Mouse (Mus musculus): ENCODE results near the gene Rps19.
"Not testable (repeated sequence)": the region's sequence is repeated elsewhere in the genome, so short reads cannot be mapped to it uniquely, and the experiment has no call there.

Gene Rps19

GRCm38 (mm10) chr7:24883896-24884692 lies at the start of gene Rps19:
Gene Rps19, plus strand, starts transcription at chr7:24884371.
- DNase-seq (ENCODE audit: low spot score) = peak; percentile 99

GRCm38 (mm10) chr7:24838732-24839409 lies 45.3 kb upstream of the Rps19 start:
- DNase-seq (ENCODE audit: low spot score) = not testable (repeated sequence)

GRCm38 (mm10) chr7:24839410-24839808 lies 44.8 kb upstream of the Rps19 start:
- no peak for DNase-seq (ENCODE audit: low spot score)

GRCm38 (mm10) chr7:24840331-24840730 lies 43.8 kb upstream of the Rps19 start:
- no peak for DNase-seq (ENCODE audit: low spot score)

- no peak for DNase-seq (ENCODE audit: low spot score)
Observed at GRCm38 (mm10) chr7:24841009-24841408, 43.2 kb upstream of the Rps19 start.

GRCm38 (mm10) chr7:24844144-24844543 lies 40.0 kb upstream of the Rps19 start:
- DNase-seq (ENCODE audit: low spot score) = no peak

- no peak for DNase-seq (ENCODE audit: low spot score)
Observed at GRCm38 (mm10) chr7:24845181-24845580, 39.0 kb upstream of the Rps19 start.

- peak; percentile 35 for DNase-seq (ENCODE audit: low spot score)
Observed at GRCm38 (mm10) chr7:24845713-24846112, 38.5 kb upstream of the Rps19 start.

GRCm38 (mm10) chr7:24846576-24846975 lies 37.6 kb upstream of the Rps19 start:
- DNase-seq (ENCODE audit: low spot score) = not testable (repeated sequence)

GRCm38 (mm10) chr7:24850162-24850561 lies 34.0 kb upstream of the Rps19 start:
- DNase-seq (ENCODE audit: low spot score) = no peak

GRCm38 (mm10) chr7:24850899-24851303 lies 33.3 kb upstream of the Rps19 start:
- DNase-seq (ENCODE audit: low spot score) = no peak

- no peak for DNase-seq (ENCODE audit: low spot score)
Observed at GRCm38 (mm10) chr7:24851596-24852325, 32.4 kb upstream of the Rps19 start.

- DNase-seq (ENCODE audit: low spot score) = no peak
Observed at GRCm38 (mm10) chr7:24852557-24853232, 31.5 kb upstream of the Rps19 start.

- no peak for DNase-seq (ENCODE audit: low spot score)
Observed at GRCm38 (mm10) chr7:24853233-24853563, 31.0 kb upstream of the Rps19 start.

- no peak for DNase-seq (ENCODE audit: low spot score)
Observed at GRCm38 (mm10) chr7:24853695-24854094, 30.5 kb upstream of the Rps19 start.

- DNase-seq (ENCODE audit: low spot score) = peak; percentile 61
Observed at GRCm38 (mm10) chr7:24856460-24857120, 27.6 kb upstream of the Rps19 start.

GRCm38 (mm10) chr7:24859234-24859633 lies 24.9 kb upstream of the Rps19 start:
- DNase-seq (ENCODE audit: low spot score) = no peak

- DNase-seq (ENCODE audit: low spot score) = no peak
Observed at GRCm38 (mm10) chr7:24861913-24862312, 22.3 kb upstream of the Rps19 start, which contains the start of gene Gm9844. Gene Gm9844, plus strand, starts transcription at chr7:24862213.

- no peak for DNase-seq (ENCODE audit: low spot score)
Observed at GRCm38 (mm10) chr7:24862853-24863252, 21.3 kb upstream of the Rps19 start.

GRCm38 (mm10) chr7:24864156-24864555 lies 20.0 kb upstream of the Rps19 start:
- DNase-seq (ENCODE audit: low spot score) = no peak

GRCm38 (mm10) chr7:24869080-24869479 lies 15.1 kb upstream of the Rps19 start:
- DNase-seq (ENCODE audit: low spot score) = no peak
